Mouse (Mus musculus): ENCODE measurements at regions not wholly inside any gene's neighbourhood (a gene's known extent, or its start where the extent isn't known, plus 50 kb on each side); places are given as distances from the start of the nearest gene placed in this dataset.

GRCm38 (mm10) chr8:126756300-126757097 is 162.7 kb upstream of the Irf2bp2 start:
- TF ChIP-seq CTCF (IDR thresholded peaks at IDR 0.05), result no peak
- no peak for TF ChIP-seq EP300 (IDR thresholded peaks at IDR 0.05; ENCODE audit: insufficient read depth, low read depth, low read length)

All from heart, adult 2 months (tissue).